Mouse (Mus musculus): ENCODE results near the gene Pkib. TPM values are rescaled to one million over a fixed set of nuclear protein-coding genes. Genes with fewer than 3 reads are reported as not detected.

Pkib gene
- polyA plus RNA-seq, 1 experiment from 2014 or later: 1.7 TPM

DNA sequence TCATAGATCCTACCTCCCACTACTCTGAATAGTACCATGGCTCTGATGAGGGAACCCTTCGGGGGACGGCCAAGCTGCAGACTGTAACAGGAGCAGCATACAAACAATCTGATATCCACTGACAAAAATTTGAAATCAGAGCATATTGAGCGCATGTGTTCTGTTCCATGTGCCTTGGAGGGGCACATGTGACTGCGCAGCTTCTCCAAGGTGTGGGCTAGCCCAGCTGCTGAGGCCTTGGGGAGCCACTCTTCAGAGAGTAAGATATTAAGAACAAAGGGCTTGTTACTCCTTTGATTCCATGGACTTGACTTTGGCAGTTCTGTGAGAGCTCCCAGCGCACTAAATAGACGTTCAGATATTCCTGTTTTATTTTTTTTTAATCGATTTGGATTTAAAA is 111.3 kb downstream of the Pkib start:
- no peaks in the 10 kb centered on the region for H3K4me1 ChIP-seq
- no peak overlapping the region for H3K4me2 ChIP-seq (replicated peaks)
- no peak overlapping the region for H3K9ac ChIP-seq
- no peaks in the 10 kb centered on the region for H3K36me3 ChIP-seq
- 0 out of 2 replicates have a peak, but pooled peaks have one; percentile 22 for ATAC-seq (ENCODE audit: low FRiP score)
- WGBS: 73% methylated on average over 7 of the region's 7 CpGs
- H3K9me3 ChIP-seq (replicated peaks): no peaks in the 10 kb centered on the region
- H3K4me3 ChIP-seq: no peak overlapping the region
- H3K27ac ChIP-seq: no peak overlapping the region
- no peaks in the 10 kb centered on the region for H3K27me3 ChIP-seq

DNA sequence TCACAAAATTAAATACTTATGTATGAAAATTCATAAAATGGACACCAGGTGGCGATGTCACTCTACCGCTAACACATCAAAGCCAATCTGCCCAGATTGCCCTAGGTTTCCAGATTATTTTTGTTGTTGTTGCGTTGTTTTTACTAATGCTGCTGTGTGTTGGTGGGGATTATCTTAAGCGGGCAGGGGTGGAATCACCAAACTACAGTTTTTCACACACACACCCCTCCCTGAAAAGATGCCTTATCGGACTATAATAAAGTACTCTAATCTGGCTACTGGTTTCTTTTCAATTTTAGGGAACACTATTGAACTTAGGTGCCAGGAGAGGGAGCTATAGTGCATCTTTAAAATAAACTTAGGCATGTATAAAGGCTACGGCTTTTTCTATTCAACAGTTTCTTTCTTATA is 111.8 kb downstream of the Pkib start:
- peak overlapping the region; percentile 50 for H3K4me2 ChIP-seq (replicated peaks)
- H3K9ac ChIP-seq: no peak overlapping the region
- H3K4me1 ChIP-seq: no peaks in the 10 kb centered on the region
- no peaks in the 10 kb centered on the region for H3K36me3 ChIP-seq
- peak; percentile 81 for ATAC-seq (ENCODE audit: low FRiP score)
- H3K9me3 ChIP-seq (replicated peaks): no peaks in the 10 kb centered on the region
- H3K27me3 ChIP-seq: no peaks in the 10 kb centered on the region
- peak overlapping the region; percentile 31 for H3K4me3 ChIP-seq
- H3K27ac ChIP-seq: no peak overlapping the region
- 3% methylated on average over 6 of the region's 6 CpGs for WGBS

DNA sequence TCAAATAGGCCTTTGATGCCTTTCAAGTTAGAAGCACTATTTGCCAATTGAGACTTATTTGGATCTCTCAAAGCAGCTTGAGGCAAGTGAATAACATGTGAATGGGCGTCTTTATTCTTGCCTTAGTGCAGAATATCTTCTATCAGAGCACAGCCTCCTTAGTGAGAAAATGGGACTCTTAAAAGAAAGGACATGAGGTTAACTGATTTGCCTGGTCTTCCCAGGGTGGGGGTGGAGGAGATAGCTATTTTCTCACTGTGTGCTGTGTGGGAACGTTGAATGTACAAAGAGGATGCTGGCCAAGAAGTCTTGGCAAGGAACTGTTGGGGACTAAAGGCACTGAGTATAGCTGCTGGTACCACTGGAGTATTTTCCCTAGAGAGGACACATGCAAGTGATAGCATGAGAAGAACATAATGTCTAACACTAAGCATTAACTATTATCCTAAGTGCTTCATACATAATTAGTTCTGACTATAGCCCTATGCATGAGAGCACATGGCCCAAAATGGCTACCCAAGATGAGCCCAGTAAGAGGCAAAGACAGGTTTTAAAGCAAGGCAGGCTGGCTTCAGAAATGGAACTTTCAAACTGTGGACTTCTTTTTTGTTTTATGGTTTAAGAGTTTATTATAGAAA is 112.5 kb downstream of the Pkib start:
- no peaks in the 10 kb centered on the region for H3K4me1 ChIP-seq
- no peaks in the 10 kb centered on the region for H3K9me3 ChIP-seq (replicated peaks)
- no peaks in the 10 kb centered on the region for H3K27me3 ChIP-seq
- H3K27ac ChIP-seq: 0 out of 2 replicates have a peak overlapping the region, but pooled peaks have one; percentile 30
- H3K4me2 ChIP-seq (replicated peaks): no peak overlapping the region
- no peak overlapping the region for H3K4me3 ChIP-seq
- H3K36me3 ChIP-seq: no peaks in the 10 kb centered on the region
- 39% methylated on average over 2 of the region's 2 CpGs for WGBS
- ATAC-seq (ENCODE audit: low FRiP score): peak; percentile 78
- H3K9ac ChIP-seq: no peak overlapping the region

DNA sequence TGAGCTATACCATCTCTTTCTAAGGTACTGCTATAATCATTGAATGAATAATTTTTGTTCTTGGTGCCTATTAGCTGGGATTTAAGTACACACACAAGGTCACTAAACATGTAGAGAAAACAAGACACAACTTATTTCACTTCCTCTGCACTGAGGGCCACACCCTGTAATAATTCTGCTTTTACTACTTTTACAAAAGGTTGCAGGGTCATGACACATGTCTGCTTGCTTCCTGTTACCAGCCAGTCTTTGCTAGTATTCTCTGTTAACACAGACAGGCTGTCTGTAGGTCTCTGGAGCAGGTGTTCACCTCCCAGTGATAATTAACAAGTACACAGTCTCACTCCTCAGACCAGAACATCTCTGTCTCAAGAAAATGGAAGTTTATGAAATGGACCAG is 113.7 kb downstream of the Pkib start:
- H3K9ac ChIP-seq: no peak overlapping the region
- no peak overlapping the region for H3K27ac ChIP-seq
- H3K4me2 ChIP-seq (replicated peaks): no peak overlapping the region
- ATAC-seq (ENCODE audit: low FRiP score): no peak
- H3K36me3 ChIP-seq: no peaks in the 10 kb centered on the region
- no peaks in the 10 kb centered on the region; the same call in 1 of the 2 replicates for H3K27me3 ChIP-seq
- no peak overlapping the region for H3K4me3 ChIP-seq
- no peaks in the 10 kb centered on the region for H3K4me1 ChIP-seq
- H3K9me3 ChIP-seq (replicated peaks): no peaks in the 10 kb centered on the region

DNA sequence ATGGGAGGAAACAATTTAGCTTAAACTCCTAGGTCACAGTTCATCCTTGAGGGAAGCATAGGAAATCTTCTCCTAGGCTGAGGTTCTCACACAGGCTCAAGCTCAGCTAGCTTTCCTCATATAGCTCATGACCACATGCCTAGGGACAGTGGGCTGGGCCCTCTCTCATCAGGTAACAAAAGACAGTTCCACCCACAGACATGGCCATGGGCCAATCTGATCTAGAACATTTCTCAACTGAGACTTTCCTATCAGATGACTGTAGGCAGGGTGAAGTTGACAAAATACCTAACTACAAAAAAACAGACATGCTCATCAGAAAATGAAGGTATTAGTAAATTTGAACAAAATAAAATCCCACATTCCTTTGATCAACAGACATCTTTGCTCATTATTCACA is 115.3 kb downstream of the Pkib start:
- no peaks in the 10 kb centered on the region; the same call in 1 of the 2 replicates for H3K27me3 ChIP-seq
- no peaks in the 10 kb centered on the region for H3K4me1 ChIP-seq
- no peak overlapping the region for H3K4me2 ChIP-seq (replicated peaks)
- no peak for ATAC-seq (ENCODE audit: low FRiP score)
- no peaks in the 10 kb centered on the region for H3K36me3 ChIP-seq
- no peaks in the 10 kb centered on the region for H3K9me3 ChIP-seq (replicated peaks)
- no peak overlapping the region for H3K4me3 ChIP-seq
- no peak overlapping the region for H3K27ac ChIP-seq
- H3K9ac ChIP-seq: no peak overlapping the region

DNA sequence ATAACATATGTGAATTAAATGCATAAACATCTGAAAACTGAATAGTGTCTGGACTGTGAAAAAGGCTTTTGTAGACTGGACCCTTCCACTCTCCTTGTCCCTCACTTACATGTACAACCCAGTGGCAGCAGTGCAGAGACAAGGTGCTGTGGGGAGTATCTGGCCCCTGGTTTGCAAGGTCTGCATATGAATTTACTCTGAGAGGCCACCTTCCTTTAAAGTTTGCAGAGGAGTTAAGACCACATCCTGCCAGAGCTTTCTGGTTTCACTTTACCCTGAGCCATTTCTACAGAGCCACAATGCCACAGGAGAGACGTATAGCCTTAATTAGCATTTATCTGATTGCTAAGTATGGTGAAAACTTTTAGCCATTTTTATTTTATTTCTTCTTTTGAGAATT is 121.6 kb downstream of the Pkib start:
- 89% methylated on average over 1 of the region's 1 CpGs for WGBS

DNA sequence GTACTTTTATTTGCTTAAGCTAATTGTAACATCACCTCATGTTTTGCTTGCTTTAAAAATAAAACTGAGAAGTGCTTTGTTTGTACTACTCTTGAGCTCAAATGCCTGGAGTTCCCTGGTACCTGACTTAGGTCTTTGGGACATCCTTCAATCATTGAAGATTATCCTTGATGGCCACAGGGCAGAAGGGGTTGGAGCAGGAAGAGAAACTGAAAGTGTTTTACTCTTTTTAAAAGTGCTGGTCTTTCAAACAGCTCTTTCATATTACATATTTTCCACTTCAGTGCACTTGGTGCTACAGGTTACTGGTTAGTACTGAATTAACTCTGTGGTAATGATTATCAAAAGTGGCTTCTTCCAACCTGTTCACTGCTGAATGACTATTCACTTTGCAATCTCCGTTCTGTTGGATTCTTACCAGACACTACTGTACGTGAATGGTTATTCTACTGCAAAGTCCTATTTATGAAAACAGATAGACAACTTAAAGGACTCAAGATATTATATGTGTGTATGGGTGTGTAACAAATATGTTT is 123.5 kb downstream of the Pkib start:
- no peaks in the 10 kb centered on the region for H3K36me3 ChIP-seq
- H3K27ac ChIP-seq: no peak overlapping the region
- H3K4me3 ChIP-seq: no peak overlapping the region
- 0 out of 2 replicates have a peak, but pooled peaks cover 5% of the 10 kb centered on the region for H3K9me3 ChIP-seq (replicated peaks)
- no peak for ATAC-seq (ENCODE audit: low FRiP score)
- no peaks in the 10 kb centered on the region for H3K4me1 ChIP-seq
- H3K9ac ChIP-seq: no peak overlapping the region
- H3K27me3 ChIP-seq: no peaks in the 10 kb centered on the region
- H3K4me2 ChIP-seq (replicated peaks): no peak overlapping the region
- WGBS: 92% methylated on average over 2 of the region's 2 CpGs

More for the DNA sequence above, 121.6 kb downstream of the Pkib start:
- Histone ChIP-seq H3K9ac (no peak overlapping the region), H3K4me3 (no peak overlapping the region), H3K4me1 (no peaks in the 10 kb centered on the region), H3K36me3 (no peaks in the 10 kb centered on the region), H3K9me3 (replicated peaks) (no peaks in the 10 kb centered on the region), H3K27ac (no peak overlapping the region), H3K27me3 (no peaks in the 10 kb centered on the region; the same call in 1 of the 2 replicates), H3K4me2 (replicated peaks) (no peak overlapping the region)
- ATAC-seq (ENCODE audit: low FRiP score): no peak

DNA sequence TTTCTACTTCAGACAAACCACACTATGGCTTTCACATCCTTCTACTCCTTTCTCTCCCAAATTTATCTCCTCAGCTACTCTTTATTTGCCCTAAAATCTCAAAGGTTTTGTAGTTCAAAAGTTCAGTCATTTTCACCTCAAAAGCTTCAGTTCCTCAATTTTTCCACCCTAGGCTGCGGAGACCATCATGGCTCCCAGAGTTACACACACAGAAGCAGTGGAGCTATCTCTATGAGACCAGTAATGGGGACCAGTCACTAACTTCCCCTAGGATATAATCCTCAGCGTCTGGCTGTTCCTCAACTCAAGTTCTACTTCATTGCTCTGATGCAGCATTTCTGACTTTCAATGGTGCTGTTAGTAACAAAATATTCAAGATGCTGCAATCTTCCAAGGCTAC is 127.2 kb downstream of the Pkib start:
- 90% methylated on average over 2 of the region's 2 CpGs for WGBS
- no peak overlapping the region for H3K9ac ChIP-seq

DNA sequence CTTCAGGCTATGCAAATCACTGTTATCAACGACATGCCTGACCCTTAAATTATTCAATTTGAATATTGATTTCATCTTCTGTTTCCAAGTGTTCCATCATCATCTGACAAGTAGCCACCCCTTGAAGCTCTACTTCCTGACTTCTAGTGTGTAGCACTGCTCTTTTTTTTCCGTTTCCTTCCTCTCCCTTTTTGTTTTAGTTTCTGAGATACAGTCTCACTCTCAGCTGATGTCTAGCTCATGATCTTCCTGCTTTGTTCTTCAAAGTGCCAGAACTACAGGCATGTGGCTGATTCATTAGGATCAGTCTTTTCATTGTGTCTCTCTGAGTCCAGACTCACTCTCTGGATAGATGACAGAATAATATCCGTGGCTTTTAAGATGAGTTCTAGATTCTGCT is 128.9 kb downstream of the Pkib start:
- Histone ChIP-seq H3K4me1 (no peaks in the 10 kb centered on the region), H3K27me3 (no peaks in the 10 kb centered on the region), H3K9me3 (replicated peaks) (0 out of 2 replicates have a peak, but pooled peaks cover 5% of the 10 kb centered on the region), H3K4me2 (replicated peaks) (no peak overlapping the region), H3K36me3 (no peaks in the 10 kb centered on the region), H3K9ac (no peak overlapping the region), H3K27ac (no peak overlapping the region), H3K4me3 (no peak overlapping the region)
- no peak for ATAC-seq (ENCODE audit: low FRiP score)
- 80% methylated on average over 3 of the region's 3 CpGs for WGBS

More for the DNA sequence above, 127.2 kb downstream of the Pkib start:
- H3K27ac ChIP-seq: no peak overlapping the region
- H3K9me3 ChIP-seq (replicated peaks): 0 out of 2 replicates have a peak, but pooled peaks cover 5% of the 10 kb centered on the region
- H3K4me3 ChIP-seq: no peak overlapping the region
- no peaks in the 10 kb centered on the region for H3K4me1 ChIP-seq
- H3K4me2 ChIP-seq (replicated peaks): no peak overlapping the region
- no peaks in the 10 kb centered on the region for H3K36me3 ChIP-seq
- no peaks in the 10 kb centered on the region for H3K27me3 ChIP-seq
- ATAC-seq (ENCODE audit: low FRiP score): no peak

DNA sequence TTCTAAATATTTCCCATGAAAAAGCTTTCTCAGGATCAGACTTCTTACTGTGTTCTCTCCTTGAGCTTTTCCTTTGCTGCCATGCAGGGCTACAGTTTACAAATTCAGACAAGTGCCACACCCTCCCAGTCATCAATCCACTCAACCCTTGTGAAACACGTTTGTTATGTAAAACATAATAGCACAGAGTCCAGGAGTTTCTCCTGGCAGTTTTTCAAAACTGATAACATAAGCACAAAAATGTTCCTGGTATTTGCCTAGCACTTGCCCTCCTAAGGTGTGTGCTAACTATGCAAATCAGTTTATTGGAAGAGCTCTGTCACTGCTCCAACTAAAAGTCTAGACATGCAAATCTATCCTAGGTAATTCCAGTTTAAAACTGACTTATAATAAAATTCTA is 131.3 kb downstream of the Pkib start:
- Histone ChIP-seq H3K9ac (no peak overlapping the region), H3K4me2 (replicated peaks) (no peak overlapping the region), H3K27ac (no peak overlapping the region), H3K9me3 (replicated peaks) (0 out of 2 replicates have a peak, but pooled peaks cover 5% of the 10 kb centered on the region), H3K36me3 (no peaks in the 10 kb centered on the region), H3K27me3 (no peaks in the 10 kb centered on the region), H3K4me1 (no peaks in the 10 kb centered on the region), H3K4me3 (no peak overlapping the region)
- 11% methylated on average over 1 of the region's 1 CpGs for WGBS
- no peak for ATAC-seq (ENCODE audit: low FRiP score)

DNA sequence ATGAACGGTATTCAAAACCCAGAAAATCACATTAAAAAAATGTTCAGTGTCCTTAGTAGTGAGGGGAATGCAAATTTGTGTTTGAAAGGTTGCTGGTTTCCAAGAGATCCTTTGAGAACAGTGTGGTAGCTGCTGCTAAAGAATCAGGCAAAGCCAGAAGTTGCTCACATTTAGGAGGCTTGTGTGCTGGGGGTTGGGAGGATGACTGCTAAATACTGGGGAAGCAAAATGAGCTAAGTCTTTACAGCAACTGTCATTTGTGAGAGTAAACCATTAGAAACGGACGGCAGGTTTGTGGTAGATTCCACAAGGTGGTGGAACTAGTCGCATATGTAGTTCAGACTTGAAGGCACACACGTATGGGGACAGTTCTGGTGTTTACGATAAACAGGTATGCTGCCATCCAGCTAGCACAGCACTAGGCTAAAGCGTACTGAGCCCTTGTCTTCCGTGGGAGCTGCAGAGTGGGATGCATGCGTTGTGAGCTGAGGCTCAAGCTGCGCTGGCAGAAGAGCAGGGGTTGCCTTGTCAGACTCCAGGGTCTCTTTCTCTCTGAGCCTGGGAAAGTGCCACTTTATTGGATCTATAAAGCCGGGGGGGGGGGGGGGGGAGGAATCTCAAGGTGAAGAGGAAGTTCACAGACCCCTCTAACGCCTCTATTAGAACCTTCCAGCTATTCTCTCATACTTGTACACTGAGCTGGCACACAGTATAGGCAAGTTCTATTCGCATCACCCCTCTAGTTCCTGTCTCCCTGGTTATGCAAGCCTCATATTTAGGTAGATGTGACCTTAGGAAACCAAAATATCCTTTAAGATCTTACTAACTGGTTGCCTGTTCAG is 151.7 kb downstream of the Pkib start:
- Histone ChIP-seq H3K9ac (0 out of 2 replicates have a peak overlapping the region, but pooled peaks have one; percentile 45), H3K27ac (peak overlapping the region; percentile 86), H3K36me3 (no peaks in the 10 kb centered on the region), H3K27me3 (no peaks in the 10 kb centered on the region), H3K4me1 (peaks cover 28% of the 10 kb centered on the region), H3K4me3 (no peak overlapping the region), H3K4me2 (replicated peaks) (peak overlapping the region; percentile 50), H3K9me3 (replicated peaks) (no peaks in the 10 kb centered on the region)
- peak; percentile 75 for ATAC-seq (ENCODE audit: low FRiP score)
- WGBS: 19% methylated on average over 13 of the region's 13 CpGs

DNA sequence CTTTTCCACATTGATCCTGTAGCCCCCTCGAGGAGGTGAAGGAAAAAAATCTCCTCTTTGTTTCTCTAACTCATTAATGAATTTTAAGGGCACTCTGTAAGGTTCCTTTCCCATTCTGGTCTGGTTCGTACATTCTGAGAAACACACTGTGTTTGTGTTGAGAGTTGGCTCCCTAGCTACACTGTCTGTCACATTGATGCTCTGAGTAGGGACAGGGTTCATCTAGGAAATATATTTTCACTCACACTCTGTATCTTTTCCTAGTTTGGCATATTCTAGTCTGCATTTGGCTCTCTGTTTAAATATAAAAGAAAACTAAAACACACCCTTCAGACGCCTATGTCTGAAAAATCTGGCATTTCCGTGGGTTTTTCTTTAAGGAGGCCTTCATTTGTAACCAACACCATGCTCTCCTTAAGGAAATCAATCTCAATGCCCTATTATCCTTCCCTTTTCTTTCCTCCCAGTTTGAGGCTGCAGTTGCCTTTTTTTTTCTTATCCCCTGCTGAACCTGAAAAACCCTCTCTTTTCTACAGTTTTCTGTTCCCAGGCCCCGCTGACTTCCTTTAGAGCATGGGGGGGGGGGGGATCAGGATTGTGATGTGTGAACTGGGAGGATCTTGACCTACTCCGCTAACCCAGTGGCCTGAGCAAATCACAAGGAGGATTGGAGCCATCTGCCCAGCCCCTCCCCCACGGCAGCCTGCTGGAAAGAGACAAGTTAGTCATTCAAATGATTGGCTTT is 152.5 kb downstream of the Pkib start:
- ATAC-seq (ENCODE audit: low FRiP score): peak; percentile 93
- Histone ChIP-seq H3K36me3 (no peaks in the 10 kb centered on the region), H3K4me2 (replicated peaks) (peak overlapping the region; percentile 50), H3K9ac (peak overlapping the region; percentile 56), H3K4me3 (peak overlapping the region; percentile 41), H3K27ac (peak overlapping the region; percentile 86), H3K4me1 (peaks cover 28% of the 10 kb centered on the region), H3K27me3 (no peaks in the 10 kb centered on the region), H3K9me3 (replicated peaks) (no peaks in the 10 kb centered on the region)
- 4% methylated on average over 7 of the region's 7 CpGs for WGBS
